Mouse (Mus musculus): ENCODE results near the gene Rad23a. TPM values are rescaled to one million over a fixed set of nuclear protein-coding genes. Genes with fewer than 3 reads are reported as not detected.

Rad23a gene
- polyA plus RNA-seq, 1 experiment from 2014 or later: 106 TPM

DNA sequence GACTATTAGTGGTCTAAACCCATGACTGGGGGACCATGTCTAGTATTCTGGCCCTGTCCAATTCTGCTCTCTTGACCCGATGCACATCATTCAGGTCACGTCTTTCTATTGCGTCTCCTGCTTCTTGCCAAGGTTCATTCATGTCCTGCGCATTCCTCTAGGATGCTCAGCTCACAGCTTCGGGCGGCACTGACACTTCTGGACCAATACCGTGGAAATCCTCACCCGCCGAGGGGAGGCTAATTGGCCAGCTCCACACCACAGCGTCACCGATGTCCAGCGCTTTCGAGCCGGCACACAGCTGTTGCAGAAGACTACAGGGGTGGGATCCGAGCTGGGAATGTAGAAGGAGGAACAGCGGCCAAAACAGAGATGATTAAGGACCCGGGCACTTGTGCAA, 24.3 kb downstream of the Rad23a start:
- Histone ChIP-seq H3K4me3 (replicated peaks) (no peak overlapping the region), H3K27me3 (replicated peaks) (peaks cover 24% of the 10 kb centered on the region), H3K36me3 (no peaks in the 10 kb centered on the region), H3K4me1 (replicated peaks) (peaks cover 5% of the 10 kb centered on the region; the same call in 1 of the 2 replicates), H3K4me2 (replicated peaks) (no peak overlapping the region), H3K27ac (no peak overlapping the region), H3K9me3 (no peaks in the 10 kb centered on the region), H3K9ac (no peak overlapping the region)
- ATAC-seq: no peak
- 81% methylated on average over 17 of the region's 17 CpGs for WGBS

DNA sequence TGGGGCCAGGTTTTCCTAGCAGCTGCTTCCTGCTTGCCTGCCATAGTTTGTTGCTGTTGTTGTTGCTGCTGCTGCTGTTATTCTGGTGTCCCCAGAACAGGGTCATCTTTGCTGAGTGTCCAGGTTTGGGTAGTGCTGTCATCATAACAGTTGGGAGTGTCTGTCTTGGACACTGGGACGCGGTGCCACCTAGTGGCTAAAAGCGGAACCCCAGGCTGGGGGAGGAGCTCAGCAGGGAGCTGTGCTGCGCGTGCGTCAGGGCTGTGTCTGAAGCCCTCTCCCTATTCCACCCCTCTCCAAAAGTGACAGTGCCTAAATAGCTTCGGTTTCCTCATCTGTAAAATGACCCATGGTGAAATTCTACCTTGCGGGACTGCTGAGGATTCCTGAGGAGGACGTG, 24.9 kb downstream of the Rad23a start:
- peaks cover 26% of the 10 kb centered on the region for H3K27me3 ChIP-seq (replicated peaks)
- no peak overlapping the region for H3K4me2 ChIP-seq (replicated peaks)
- 19% methylated on average over 9 of the region's 9 CpGs for WGBS
- H3K9me3 ChIP-seq: no peaks in the 10 kb centered on the region
- H3K9ac ChIP-seq: no peak overlapping the region
- no peaks in the 10 kb centered on the region for H3K36me3 ChIP-seq
- peak; percentile 81 for ATAC-seq
- peaks cover 7% of the 10 kb centered on the region; the same call in 1 of the 2 replicates for H3K4me1 ChIP-seq (replicated peaks)
- H3K27ac ChIP-seq: no peak overlapping the region
- no peak overlapping the region for H3K4me3 ChIP-seq (replicated peaks)

DNA sequence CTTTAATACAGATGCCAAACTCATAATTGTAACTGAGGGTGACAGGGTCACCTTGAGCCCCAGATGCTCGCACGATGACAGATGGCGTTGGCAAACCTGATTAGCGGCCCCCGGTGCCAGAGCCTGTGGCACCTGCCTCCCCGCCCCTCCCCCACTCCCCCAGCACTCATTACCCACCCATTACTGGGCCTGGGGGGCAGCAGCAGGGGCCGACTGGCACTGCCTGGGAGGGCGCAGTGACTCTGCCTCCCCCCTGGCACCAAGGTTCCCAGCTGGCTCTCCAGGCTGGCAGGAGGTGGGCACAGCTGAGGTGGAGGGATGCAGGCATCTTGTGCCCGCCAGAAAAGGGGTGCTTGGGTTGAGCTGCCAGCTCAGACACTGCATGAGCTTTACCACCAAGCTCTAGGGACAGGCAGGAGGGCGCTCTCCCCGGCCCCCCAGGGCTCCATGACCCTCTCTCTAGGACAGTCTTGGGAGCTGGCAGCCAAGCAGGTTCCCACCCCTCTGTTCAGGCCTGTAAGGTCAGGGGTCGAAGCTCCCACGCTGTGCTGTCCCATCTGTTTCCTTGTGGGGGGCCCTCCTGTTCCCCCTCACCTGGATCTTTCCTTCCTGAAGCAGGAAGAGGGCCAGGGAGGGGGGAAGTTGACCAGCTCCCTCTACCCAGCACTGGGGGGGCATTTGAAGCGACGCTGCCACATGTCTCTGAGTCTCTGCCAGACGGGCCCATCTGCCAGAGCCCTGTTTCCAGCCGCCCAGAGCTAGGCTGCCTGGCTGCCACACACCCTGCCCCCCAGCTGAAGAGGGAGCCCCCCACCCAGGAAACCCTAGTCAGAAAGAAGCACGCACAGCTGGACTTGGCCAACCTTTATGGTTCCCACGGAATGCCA, 25.7 kb downstream of the Rad23a start:
- Histone ChIP-seq H3K9ac (no peak overlapping the region), H3K4me3 (replicated peaks) (no peak overlapping the region), H3K4me2 (replicated peaks) (no peak overlapping the region), H3K9me3 (no peaks in the 10 kb centered on the region), H3K4me1 (replicated peaks) (peaks cover 7% of the 10 kb centered on the region; the same call in 1 of the 2 replicates), H3K36me3 (no peaks in the 10 kb centered on the region), H3K27ac (no peak overlapping the region), H3K27me3 (replicated peaks) (peaks cover 28% of the 10 kb centered on the region)
- WGBS: 49% methylated on average over 19 of the region's 19 CpGs
- no peak; the same call in 1 of the 2 replicates for ATAC-seq

DNA sequence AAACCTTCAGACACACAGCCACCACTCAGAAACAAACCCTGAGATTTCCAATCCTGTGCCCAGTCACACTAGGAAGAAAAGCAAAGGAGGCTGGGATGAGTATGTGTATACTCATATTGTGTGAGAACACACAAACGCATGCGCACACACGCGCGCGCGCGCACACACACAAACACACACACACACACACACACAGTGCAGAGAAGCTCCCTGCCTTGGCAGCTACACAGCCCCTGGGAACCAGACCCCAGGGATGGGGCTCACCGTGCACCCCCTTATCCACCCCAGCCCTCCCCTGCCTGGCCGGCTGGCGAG, 26.3 kb downstream of the Rad23a start:
- H3K27me3 ChIP-seq (replicated peaks): peaks cover 34% of the 10 kb centered on the region
- H3K4me2 ChIP-seq (replicated peaks): no peak overlapping the region
- H3K9ac ChIP-seq: no peak overlapping the region
- no peak overlapping the region for H3K4me3 ChIP-seq (replicated peaks)
- peaks cover 7% of the 10 kb centered on the region; the same call in 1 of the 2 replicates for H3K4me1 ChIP-seq (replicated peaks)
- ATAC-seq: no peak
- WGBS: 87% methylated on average over 11 of the region's 11 CpGs
- no peaks in the 10 kb centered on the region for H3K9me3 ChIP-seq
- H3K27ac ChIP-seq: no peak overlapping the region
- no peaks in the 10 kb centered on the region for H3K36me3 ChIP-seq

DNA sequence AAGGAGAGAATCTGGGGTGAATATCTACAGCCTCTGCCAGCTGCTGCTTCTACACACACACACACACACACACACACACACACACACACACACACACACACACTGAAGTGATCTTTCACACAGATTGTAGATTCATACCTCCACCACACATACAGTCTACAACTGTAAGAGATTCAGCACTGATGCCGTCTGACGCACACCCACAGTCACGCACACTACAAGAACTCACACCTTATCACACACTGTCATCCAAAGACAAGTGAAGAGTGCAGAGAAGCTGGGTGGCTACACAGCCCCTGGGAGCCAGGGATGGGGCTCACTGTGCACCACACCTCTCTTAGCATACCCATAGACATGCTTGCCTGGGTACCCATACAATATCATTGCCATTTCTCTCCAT, 26.6 kb downstream of the Rad23a start:
- H3K27me3 ChIP-seq (replicated peaks): peaks cover 37% of the 10 kb centered on the region
- no peak overlapping the region for H3K27ac ChIP-seq
- 93% methylated on average over 3 of the region's 3 CpGs for WGBS
- no peak for ATAC-seq
- no peak overlapping the region for H3K4me3 ChIP-seq (replicated peaks)
- no peak overlapping the region for H3K9ac ChIP-seq
- no peaks in the 10 kb centered on the region for H3K36me3 ChIP-seq
- no peaks in the 10 kb centered on the region for H3K9me3 ChIP-seq
- H3K4me1 ChIP-seq (replicated peaks): peaks cover 7% of the 10 kb centered on the region; the same call in 1 of the 2 replicates
- H3K4me2 ChIP-seq (replicated peaks): no peak overlapping the region

DNA sequence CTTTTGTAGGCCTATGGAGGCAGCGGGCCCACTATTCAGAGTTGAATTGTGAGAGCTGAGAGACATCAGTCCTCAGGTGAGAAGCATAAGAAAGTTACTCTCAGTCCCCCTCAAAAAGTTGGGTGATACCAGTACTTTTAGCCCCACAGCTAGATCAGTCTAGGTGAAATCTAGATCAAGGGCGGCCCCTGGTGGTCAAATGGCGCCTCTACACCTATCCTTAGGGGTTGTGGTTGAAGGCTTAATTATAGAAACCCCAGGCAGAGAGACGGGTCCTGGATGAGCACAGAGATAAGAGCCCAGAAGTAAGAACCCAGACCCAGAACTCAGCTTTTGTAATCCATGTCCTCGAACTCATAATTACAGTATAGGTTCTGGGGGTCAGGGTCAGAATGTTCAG, 27.4 kb downstream of the Rad23a start:
- H3K9ac ChIP-seq: no peak overlapping the region
- H3K36me3 ChIP-seq: no peaks in the 10 kb centered on the region
- peaks cover 7% of the 10 kb centered on the region; the same call in 1 of the 2 replicates for H3K4me1 ChIP-seq (replicated peaks)
- peak; percentile 35; the same call in 1 of the 2 replicates for ATAC-seq
- 2% methylated on average over 5 of the region's 5 CpGs for WGBS
- no peak overlapping the region for H3K4me3 ChIP-seq (replicated peaks)
- H3K9me3 ChIP-seq: no peaks in the 10 kb centered on the region
- H3K27ac ChIP-seq: no peak overlapping the region
- H3K4me2 ChIP-seq (replicated peaks): no peak overlapping the region
- H3K27me3 ChIP-seq (replicated peaks): peaks cover 44% of the 10 kb centered on the region

DNA sequence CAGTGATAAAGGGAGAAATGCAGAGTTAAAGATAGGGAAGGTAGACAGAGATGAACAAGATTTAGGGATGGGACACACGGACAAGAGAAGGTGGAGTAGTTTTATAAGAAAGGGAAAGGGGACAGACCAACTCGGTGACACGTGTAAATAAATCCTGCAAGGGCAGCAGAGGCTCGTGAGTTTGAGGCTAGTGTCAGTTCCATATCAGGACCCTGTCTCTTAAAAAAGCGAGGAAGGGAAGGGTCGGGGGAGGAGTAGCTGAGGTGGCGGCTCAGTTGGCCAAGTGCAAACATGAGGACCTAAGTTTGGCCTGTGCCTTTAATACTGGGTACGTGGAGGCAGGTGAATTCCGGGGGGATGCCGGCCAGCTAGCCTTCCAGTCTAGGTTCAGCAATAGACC, 29.2 kb downstream of the Rad23a start:
- H3K4me2 ChIP-seq (replicated peaks): peak overlapping the region; percentile 73
- ATAC-seq: no peak
- WGBS: 29% methylated on average over 10 of the region's 10 CpGs
- no peak overlapping the region for H3K9ac ChIP-seq
- peaks cover 7% of the 10 kb centered on the region; the same call in 1 of the 2 replicates for H3K4me1 ChIP-seq (replicated peaks)
- no peak overlapping the region for H3K27ac ChIP-seq
- peak overlapping the region; percentile 37 for H3K4me3 ChIP-seq (replicated peaks)
- peaks cover 49% of the 10 kb centered on the region for H3K27me3 ChIP-seq (replicated peaks)
- H3K36me3 ChIP-seq: no peaks in the 10 kb centered on the region
- no peaks in the 10 kb centered on the region for H3K9me3 ChIP-seq

DNA sequence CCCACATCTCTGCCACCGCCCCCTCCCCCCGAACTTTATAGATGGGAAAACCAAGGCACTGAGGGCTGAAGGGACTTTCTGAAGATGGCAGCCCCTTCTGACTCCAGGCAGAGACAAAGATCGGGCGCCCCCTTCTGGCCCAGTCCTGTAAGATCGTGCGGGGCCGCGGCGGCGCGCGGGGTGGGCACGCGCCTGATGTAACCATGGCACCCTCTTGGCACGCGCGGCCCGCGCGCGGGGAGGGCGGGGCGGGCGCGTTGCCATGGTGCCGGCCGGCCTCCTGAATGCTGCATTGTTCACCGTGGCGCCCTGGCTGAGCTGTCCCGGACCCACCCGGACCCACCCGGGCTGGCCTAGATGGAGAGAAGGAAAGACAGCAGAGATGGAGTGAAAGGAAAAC, 29.6 kb downstream of the Rad23a start:
- peak; percentile 82 for ATAC-seq
- WGBS: 1% methylated on average over 32 of the region's 32 CpGs
- Histone ChIP-seq H3K9me3 (no peaks in the 10 kb centered on the region), H3K27ac (no peak overlapping the region), H3K4me2 (replicated peaks) (peak overlapping the region; percentile 73), H3K27me3 (replicated peaks) (peaks cover 49% of the 10 kb centered on the region), H3K4me1 (replicated peaks) (peaks cover 7% of the 10 kb centered on the region; the same call in 1 of the 2 replicates), H3K9ac (no peak overlapping the region), H3K4me3 (replicated peaks) (peak overlapping the region; percentile 37), H3K36me3 (no peaks in the 10 kb centered on the region)

DNA sequence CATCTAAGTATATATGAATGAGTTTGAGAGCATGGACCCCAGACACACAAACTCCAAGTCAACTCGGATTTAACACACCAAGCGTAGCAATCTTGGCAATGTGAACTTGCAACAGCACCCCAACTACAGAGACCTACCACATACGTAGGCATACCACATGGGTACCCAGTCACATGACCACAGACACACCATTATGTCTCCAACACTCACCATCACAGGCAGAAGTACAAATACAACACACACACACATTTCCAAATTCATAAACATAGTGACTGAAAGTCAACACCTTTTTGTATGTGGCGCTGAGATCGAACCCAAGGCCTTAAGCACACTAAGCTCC, 30.6 kb downstream of the Rad23a start:
- Histone ChIP-seq H3K4me3 (replicated peaks) (no peak overlapping the region), H3K9ac (no peak overlapping the region), H3K27me3 (replicated peaks) (peaks cover 57% of the 10 kb centered on the region), H3K27ac (no peak overlapping the region), H3K9me3 (no peaks in the 10 kb centered on the region), H3K4me1 (replicated peaks) (peaks cover 3% of the 10 kb centered on the region; the same call in 1 of the 2 replicates), H3K36me3 (no peaks in the 10 kb centered on the region), H3K4me2 (replicated peaks) (no peak overlapping the region)
- 74% methylated on average over 5 of the region's 5 CpGs for WGBS
- ATAC-seq: no peak

DNA sequence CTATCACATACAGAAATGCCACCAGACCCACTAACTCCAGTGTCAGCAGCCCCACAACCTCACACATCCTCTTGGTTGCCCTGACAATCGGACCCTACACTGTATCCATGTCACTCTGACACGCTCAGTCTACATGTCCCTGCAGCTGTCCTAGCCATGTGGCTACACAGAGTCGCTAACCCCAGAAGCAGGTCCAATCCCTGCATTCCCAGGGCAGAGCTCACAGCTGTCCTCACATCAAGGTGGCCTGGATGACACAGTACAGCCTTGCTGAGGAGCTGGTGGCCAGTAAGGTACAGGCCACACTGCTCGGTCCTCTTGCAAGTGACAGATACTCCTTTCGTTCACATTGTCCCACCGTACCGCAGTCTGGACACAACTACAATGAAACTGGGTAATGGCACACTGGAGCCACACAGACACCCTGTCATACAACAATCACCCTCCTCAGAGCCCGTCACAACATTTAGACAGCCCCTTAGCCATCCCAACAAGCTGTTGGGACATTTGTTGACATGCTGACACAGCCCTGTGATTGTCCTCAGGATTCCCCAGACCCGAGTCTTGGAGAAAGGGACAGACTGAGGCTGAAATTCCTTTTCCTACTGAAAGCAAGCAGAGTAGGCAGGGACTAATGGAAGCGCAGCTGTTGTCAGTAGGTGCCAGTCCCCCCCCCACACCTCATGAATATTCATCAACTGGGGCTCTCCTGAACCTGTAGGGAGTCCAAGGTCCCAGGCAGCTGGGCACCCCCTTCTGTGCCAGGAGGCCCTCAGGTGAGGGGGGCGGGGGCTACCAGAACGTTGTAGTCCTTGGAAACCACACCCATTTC, 31.1 kb downstream of the Rad23a start:
- Histone ChIP-seq H3K36me3 (no peaks in the 10 kb centered on the region), H3K9ac (no peak overlapping the region), H3K4me1 (replicated peaks) (peaks cover 3% of the 10 kb centered on the region; the same call in 1 of the 2 replicates), H3K4me2 (replicated peaks) (no peak overlapping the region), H3K4me3 (replicated peaks) (no peak overlapping the region), H3K9me3 (no peaks in the 10 kb centered on the region), H3K27ac (no peak overlapping the region), H3K27me3 (replicated peaks) (peaks cover 57% of the 10 kb centered on the region)
- no peak for ATAC-seq
- 62% methylated on average over 12 of the region's 12 CpGs for WGBS

DNA sequence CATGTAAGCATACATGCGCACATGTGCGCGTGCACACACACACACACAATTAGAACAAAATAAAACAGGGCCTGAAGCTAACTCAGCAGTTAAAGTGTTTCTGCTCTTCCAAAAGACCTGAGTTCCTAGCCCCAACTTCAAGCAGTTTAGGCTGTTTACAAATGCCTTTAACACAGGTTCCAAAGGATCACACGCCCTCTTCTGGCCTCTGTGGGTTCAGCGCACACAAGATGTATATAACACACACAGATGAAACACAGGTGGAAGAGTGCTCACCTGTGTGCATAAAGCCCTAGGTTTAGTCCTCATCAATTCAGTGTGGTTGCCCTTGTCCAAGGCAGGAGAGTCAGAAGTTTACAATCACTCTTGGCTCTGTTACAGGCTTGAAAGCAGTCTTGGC, 34.4 kb downstream of the Rad23a start:
- no peak for ATAC-seq
- H3K4me2 ChIP-seq (replicated peaks): no peak overlapping the region
- H3K27me3 ChIP-seq (replicated peaks): peaks cover 55% of the 10 kb centered on the region
- WGBS: 92% methylated on average over 5 of the region's 5 CpGs
- H3K9ac ChIP-seq: no peak overlapping the region
- no peak overlapping the region for H3K4me3 ChIP-seq (replicated peaks)
- H3K4me1 ChIP-seq (replicated peaks): peaks cover 2% of the 10 kb centered on the region; the same call in 1 of the 2 replicates
- H3K27ac ChIP-seq: no peak overlapping the region
- no peaks in the 10 kb centered on the region for H3K9me3 ChIP-seq
- no peaks in the 10 kb centered on the region for H3K36me3 ChIP-seq

DNA sequence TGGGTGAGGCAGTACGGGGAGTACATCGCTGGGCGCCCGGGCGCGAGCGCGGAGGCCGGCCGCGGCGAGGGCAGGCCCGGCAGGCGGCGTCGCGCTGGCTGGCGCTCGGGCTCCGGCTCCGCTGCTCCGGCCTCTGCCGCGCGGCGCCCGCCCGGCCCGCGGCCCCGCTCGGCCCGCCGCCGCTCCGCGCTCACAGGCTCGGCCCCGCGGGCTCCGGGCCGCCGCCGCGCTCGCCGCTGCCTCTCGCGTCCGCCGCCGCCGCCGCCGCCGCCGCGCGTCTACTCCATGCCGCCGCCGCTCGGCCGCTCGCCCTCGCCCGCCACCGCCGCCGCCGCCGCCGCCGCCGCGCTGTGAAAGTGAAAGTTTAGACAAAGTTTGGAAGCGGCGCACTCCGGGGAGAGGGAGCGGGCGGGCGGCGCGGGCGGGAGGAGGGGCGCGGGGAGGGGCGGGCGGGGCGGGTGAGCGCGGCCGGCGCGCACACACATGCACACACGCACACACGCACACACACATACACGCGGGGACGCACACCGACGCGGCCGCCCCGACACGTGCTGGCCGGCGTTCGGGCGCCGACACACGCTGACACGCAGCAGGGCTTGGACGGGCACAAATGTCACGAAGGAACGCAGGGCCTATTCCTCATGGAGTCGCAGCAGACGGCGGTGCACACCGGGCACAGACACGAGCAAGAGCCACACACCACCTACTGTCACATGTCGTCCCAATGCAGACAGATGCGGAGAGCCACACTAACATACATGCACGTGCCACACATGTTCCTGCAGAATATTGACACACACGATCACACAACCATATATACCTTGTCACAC, 40.2 kb downstream of the Rad23a start, which contains the start of gene Nfix:
Gene Nfix (minus strand): TSS at position 346 of the 833 bp plus-strand sequence.
- Histone ChIP-seq H3K9me3 (no peaks in the 10 kb centered on the region), H3K36me3 (peaks cover 3% of the 10 kb centered on the region; the same call in 1 of the 2 replicates), H3K4me1 (replicated peaks) (peaks cover 20% of the 10 kb centered on the region), H3K27me3 (replicated peaks) (peaks cover 77% of the 10 kb centered on the region), H3K4me3 (replicated peaks) (peak within 1 kb of the TSS; percentile 70), H3K9ac (peak within 1 kb of the TSS; percentile 83), H3K27ac (peak within 1 kb of the TSS; percentile 68), H3K4me2 (replicated peaks) (peak within 1 kb of the TSS; percentile 93)
- ATAC-seq: peak; percentile 72
- 1% methylated on average over 81 of the region's 125 CpGs for WGBS
